Comparison of ENCODE assay signal across 10 mouse cellular contexts in genomic region chr12:5247505-5247904, GRCm38 (mm10).
DNase-seq lines count a peak whose midpoint lies in the region; ATAC-seq and TF ChIP-seq lines count a peak whose summit lies in the region.
"Had no signal": no experiment of that assay in that cellular context is flagged by ENCODE, and none has a peak within 500 bp of the region (broad histone marks: within the 10 kb centered on the region; RNA-seq: fewer than 3 reads in every experiment).

No protein-coding gene starts in this region.

- peak; percentile 54; the same call in 1 of the 2 replicates for TF ChIP-seq EP300 in heart, adult 2 months (IDR thresholded peaks at IDR 0.05; ENCODE audit: insufficient read depth, low read depth, low read length)

- TF ChIP-seq POLR2A in heart, adult 2 months (IDR thresholded peaks at IDR 0.05; ENCODE audit: insufficient read depth, low read depth, low read length) = no peak

- DNase-seq in heart, adult 2 months = no peak
- no peak for DNase-seq in heart, postnatal 14 days
- peak; percentile 16 for DNase-seq in retina, embryonic 14.5 days (ENCODE audit: low spot score)
- no peak for DNase-seq in retina, postnatal 1 day
- DNase-seq in B cell, adult 2 months = no peak
- DNase-seq: thymus, postnatal 36 days had no signal

- peaks cover 4% of the 10 kb centered on the region for H3K4me1 ChIP-seq in heart, adult 2 months (ENCODE audit: control insufficient read depth, insufficient read depth, low read length)
- H3K4me1 ChIP-seq in intestine, embryonic 16.5 days (ENCODE audit: control insufficient read depth, insufficient read depth, low read length) = peaks cover 4% of the 10 kb centered on the region; the same call in 1 of the 2 replicates
- H3K4me1 ChIP-seq: liver, embryonic 12.5 days had no signal

- no peak overlapping the region for H3K4me2 ChIP-seq in intestine, embryonic 16.5 days (ENCODE audit: low read depth, low read length)
- H3K4me2 ChIP-seq: liver, embryonic 12.5 days had no signal

- TF ChIP-seq CTCF in heart, adult 2 months (IDR thresholded peaks at IDR 0.05) = peak; percentile 30; the same call in 1 of the 2 replicates

- no peaks in the 10 kb centered on the region for H3K79me2 ChIP-seq in heart, adult 2 months (replicated peaks; ENCODE audit: control insufficient read depth, insufficient read depth, low read length)

- ATAC-seq in intestine, embryonic 16.5 days = peak; percentile 38
- no peak for ATAC-seq in erythroid progenitor cell, adult 5-6 weeks (replicated peaks; ENCODE audit: low FRiP score, poor library complexity, severe bottlenecking)
- ATAC-seq: liver, embryonic 12.5 days had no signal

- intact Hi-C loops in heart, adult 2 months (cut with DNase I) = loop anchor here (5.0 to 10.0 kb wide), 2 partner anchors 103 to 165 kb away; no protein-coding TSS in a partner anchor
- intact Hi-C loops in heart, postnatal 14 days (cut with DNase I) = no loop called here

- no peaks in the 10 kb centered on the region for H3K27me3 ChIP-seq in heart, adult 2 months (ENCODE audit: control insufficient read depth, insufficient read depth, low read length)
- H3K27me3 ChIP-seq in intestine, embryonic 16.5 days (replicated peaks; ENCODE audit: control insufficient read depth, insufficient read depth, low read length) = no peaks in the 10 kb centered on the region
- H3K27me3 ChIP-seq: liver, embryonic 12.5 days had no signal

- WGBS in heart, adult 2 months = 21% methylated on average over 6 of the region's 6 CpGs
- 19% methylated on average over 6 of the region's 6 CpGs for WGBS in intestine, embryonic 16.5 days

- no peaks in the 10 kb centered on the region for H3K36me3 ChIP-seq in heart, adult 2 months (ENCODE audit: control insufficient read depth, insufficient read depth, low read length)
- H3K36me3 ChIP-seq in intestine, embryonic 16.5 days (ENCODE audit: control insufficient read depth, insufficient read depth, low read length) = no peaks in the 10 kb centered on the region
- H3K36me3 ChIP-seq: G1E; liver, embryonic 12.5 days had no signal

- no peak overlapping the region for H3K4me3 ChIP-seq in heart, adult 2 months
- H3K4me3 ChIP-seq in intestine, embryonic 16.5 days (ENCODE audit: low read length) = no peak overlapping the region
- H3K4me3 ChIP-seq: liver, embryonic 12.5 days had no signal

- no peaks in the 10 kb centered on the region for H3K9me3 ChIP-seq in intestine, embryonic 16.5 days (ENCODE audit: control insufficient read depth, low read length)
- H3K9me3 ChIP-seq: liver, embryonic 12.5 days had no signal

- no peak overlapping the region for H3K27ac ChIP-seq in heart, adult 2 months
- H3K27ac ChIP-seq in intestine, embryonic 16.5 days (ENCODE audit: low read length) = no peak overlapping the region
- H3K27ac ChIP-seq: liver, embryonic 12.5 days had no signal

- no peak overlapping the region for H3K9ac ChIP-seq in heart, adult 2 months (ENCODE audit: low read depth, low read length)
- no peak overlapping the region for H3K9ac ChIP-seq in intestine, embryonic 16.5 days (ENCODE audit: low read depth, low read length)
- H3K9ac ChIP-seq: liver, embryonic 12.5 days had no signal
